Comparison of ENCODE assay signal across 25 mouse cellular contexts in genomic region chr14:26519831-26520230, GRCm38 (mm10).
"Had no signal": no experiment of that assay in that cellular context is flagged by ENCODE, and none has a peak within 500 bp of the region (broad histone marks: within the 10 kb centered on the region; RNA-seq: fewer than 3 reads in every experiment).

No protein-coding gene starts in this region.

- H3K4me1 ChIP-seq: hindbrain, embryonic 13.5 days; hindbrain, embryonic 15.5 days; limb, embryonic 15.5 days had no signal

- H3K36me3 ChIP-seq: heart, embryonic 15.5 days; hindbrain, embryonic 15.5 days had no signal

- ATAC-seq: hindbrain, postnatal 0 days; intestine, embryonic 16.5 days; liver, embryonic 12.5 days had no signal

- H3K4me2 ChIP-seq: heart, embryonic 11.5 days; heart, embryonic 13.5 days; heart, embryonic 15.5 days; hindbrain, embryonic 13.5 days; hindbrain, embryonic 15.5 days; limb, embryonic 13.5 days; limb, embryonic 15.5 days; liver, embryonic 12.5 days had no signal

- H3K9me3 ChIP-seq: heart, embryonic 13.5 days; heart, embryonic 15.5 days; hindbrain, embryonic 13.5 days; hindbrain, embryonic 15.5 days; limb, embryonic 13.5 days; limb, embryonic 15.5 days; liver, embryonic 12.5 days had no signal

- H3K9ac ChIP-seq: heart, embryonic 13.5 days; heart, embryonic 15.5 days; hindbrain, embryonic 13.5 days; hindbrain, embryonic 15.5 days; limb, embryonic 13.5 days; limb, embryonic 15.5 days; liver, embryonic 12.5 days; liver, embryonic 14.5 days had no signal

- H3K4me3 ChIP-seq: heart, adult 2 months; heart, embryonic 13.5 days; heart, embryonic 15.5 days; hindbrain, embryonic 13.5 days; hindbrain, embryonic 15.5 days; layer of hippocampus, adult 2 months; limb, embryonic 13.5 days; limb, embryonic 15.5 days; liver, embryonic 12.5 days had no signal

- H3K27ac ChIP-seq: heart, adult 2 months; heart, embryonic 13.5 days; heart, embryonic 15.5 days; hindbrain, embryonic 13.5 days; hindbrain, embryonic 15.5 days; hindbrain, postnatal 0 days; layer of hippocampus, adult 2 months; limb, embryonic 13.5 days; limb, embryonic 15.5 days; liver, embryonic 12.5 days; liver, embryonic 14.5 days had no signal

- DNase-seq: gastrocnemius, postnatal 14 days; gastrocnemius, postnatal 36 days; heart, adult 11 months; heart, adult 2 months; heart, postnatal 14 days; heart, postnatal 36 days; kidney, adult 18-20 months; kidney, adult 8-10 months; kidney, postnatal 10 days; kidney, postnatal 25 days; kidney, postnatal 4 days; layer of hippocampus, postnatal 36 days; left cerebral cortex, postnatal 4 days had no signal

- H3K27me3 ChIP-seq: heart, embryonic 13.5 days; heart, embryonic 15.5 days; hindbrain, embryonic 13.5 days; hindbrain, embryonic 15.5 days; limb, embryonic 13.5 days; limb, embryonic 15.5 days; liver, embryonic 12.5 days had no signal
